Comparison of ENCODE assay signal across 23 mouse cellular contexts in the genomic region with DNA sequence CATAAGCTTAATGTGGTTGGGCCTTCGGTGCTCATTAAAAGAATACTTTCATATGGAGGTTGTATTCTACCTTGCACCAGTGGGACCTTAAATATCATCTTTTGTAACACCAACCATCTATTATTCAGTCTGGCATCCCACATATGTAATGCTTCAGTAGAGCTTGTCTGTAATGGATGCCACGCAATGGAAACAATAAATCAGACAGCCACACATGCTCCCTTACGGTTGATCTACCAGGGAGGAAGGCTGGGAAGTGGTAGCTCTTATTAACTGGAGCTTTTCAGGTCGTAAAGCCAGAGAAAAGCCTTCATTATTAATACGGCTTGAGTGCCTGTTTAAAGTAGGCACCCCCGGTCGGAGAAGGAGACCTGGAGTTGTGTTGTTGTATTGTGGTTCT.
"Had no signal": no experiment of that assay in that cellular context is flagged by ENCODE, and none has a peak within 500 bp of the region (broad histone marks: within the 10 kb centered on the region; RNA-seq: fewer than 3 reads in every experiment).

No protein-coding gene starts in this region.

- H3K4me3 ChIP-seq: liver, embryonic 13.5 days; liver, embryonic 15.5 days; lung, embryonic 15.5 days; megakaryocyte, embryonic 14.5 days; midbrain, embryonic 13.5 days; myocyte; neural tube, embryonic 12.5 days had no signal

- H3K4me2 ChIP-seq: liver, embryonic 11.5 days; liver, embryonic 13.5 days; liver, embryonic 15.5 days; lung, embryonic 15.5 days; midbrain, embryonic 11.5 days; midbrain, embryonic 13.5 days; neural tube, embryonic 12.5 days had no signal

- H3K27ac ChIP-seq: liver, embryonic 13.5 days; liver, embryonic 15.5 days; lung, embryonic 15.5 days; macrophage; midbrain, embryonic 13.5 days; neural tube, embryonic 12.5 days had no signal

- H3K9me3 ChIP-seq: liver, embryonic 13.5 days; lung, embryonic 15.5 days; midbrain, embryonic 13.5 days; neural tube, embryonic 12.5 days had no signal

- H3K4me1 ChIP-seq: liver, embryonic 13.5 days; liver, embryonic 15.5 days; lung, embryonic 15.5 days; megakaryocyte, embryonic 14.5 days; midbrain, embryonic 13.5 days; neural tube, embryonic 12.5 days had no signal

- H3K9ac ChIP-seq: liver, embryonic 13.5 days; liver, embryonic 15.5 days; liver, postnatal 0 days; lung, embryonic 15.5 days; midbrain, embryonic 13.5 days; neural tube, embryonic 12.5 days had no signal

- H3K27me3 ChIP-seq: liver, embryonic 13.5 days; liver, embryonic 15.5 days; lung, embryonic 15.5 days; megakaryocyte, embryonic 14.5 days; midbrain, embryonic 13.5 days; neural tube, embryonic 12.5 days had no signal

- H3K36me3 ChIP-seq: liver, embryonic 13.5 days; liver, embryonic 15.5 days; lung, embryonic 15.5 days; midbrain, embryonic 13.5 days; neural tube, embryonic 12.5 days had no signal

- ATAC-seq: liver, postnatal 0 days; lung, postnatal 0 days; midbrain, embryonic 13.5 days; midbrain, embryonic 16.5 days had no signal

- DNase-seq: liver, embryonic 13.5 days; liver, postnatal 0 days; lung, adult 2 months; lung, postnatal 14 days; lung, postnatal 36 days; right cerebral cortex, adult 18-20 months; right cerebral cortex, postnatal 25 days; right cerebral cortex, postnatal 4 days; spleen, adult 18-20 months; thymus, adult 2 months; thymus, postnatal 25 days; thymus, postnatal 4 days had no signal
